Mouse (Mus musculus) spleen, adult 2 months (tissue): ENCODE data around the gene Ccdc15.

Experiments used
- CTCF ChIP-seq: fragments of 200-500 bp; IDR thresholded peaks from 2 replicates; pipeline ENCODE4 v1.5.1; 2011; ENCODE audit warnings: mild to moderate bottlenecking, inconsistent platforms; ENCODE audit not compliant: insufficient read depth, insufficient read length, insufficient replicate concordance; ENCODE audit errors: extremely low read depth
- POLR2A ChIP-seq: fragments of 200-500 bp; IDR thresholded peaks from 2 replicates; pipeline ENCODE4 v1.6.1; 2011; ENCODE audit warnings: low read depth, low read length, inconsistent platforms

DNA sequence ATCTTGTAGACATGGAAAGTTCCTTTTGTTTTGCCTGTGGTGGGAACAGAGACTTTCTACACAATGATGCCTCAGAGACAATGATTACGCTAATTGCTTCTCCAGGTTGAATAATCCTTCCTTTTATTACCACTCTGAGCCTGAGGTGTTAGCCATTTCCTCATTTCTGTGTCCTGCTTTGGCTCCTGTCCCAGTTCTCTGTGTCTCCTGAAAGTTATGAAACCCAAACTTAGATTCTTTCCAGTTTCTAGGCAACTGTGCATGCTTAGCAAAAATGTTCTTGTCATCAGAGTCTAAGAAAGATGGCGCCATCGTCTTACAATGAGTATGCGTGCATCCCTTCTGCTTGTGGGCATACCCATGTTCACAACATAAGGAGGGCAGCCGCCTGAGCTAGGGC, 27.5 kb upstream of the Ccdc15 start:
- TF ChIP-seq CTCF (no peak), POLR2A (no peak)
